Mouse (Mus musculus) T-cell, adult 2 months (primary cell): Measurements from ENCODE around the gene Acrbp.

Source experiments
- DNase-seq: peaks from one replicate; pipeline ENCODE4 v3.0.0; 2022; ENCODE audit warnings: low spot score

Gene Acrbp

DNA sequence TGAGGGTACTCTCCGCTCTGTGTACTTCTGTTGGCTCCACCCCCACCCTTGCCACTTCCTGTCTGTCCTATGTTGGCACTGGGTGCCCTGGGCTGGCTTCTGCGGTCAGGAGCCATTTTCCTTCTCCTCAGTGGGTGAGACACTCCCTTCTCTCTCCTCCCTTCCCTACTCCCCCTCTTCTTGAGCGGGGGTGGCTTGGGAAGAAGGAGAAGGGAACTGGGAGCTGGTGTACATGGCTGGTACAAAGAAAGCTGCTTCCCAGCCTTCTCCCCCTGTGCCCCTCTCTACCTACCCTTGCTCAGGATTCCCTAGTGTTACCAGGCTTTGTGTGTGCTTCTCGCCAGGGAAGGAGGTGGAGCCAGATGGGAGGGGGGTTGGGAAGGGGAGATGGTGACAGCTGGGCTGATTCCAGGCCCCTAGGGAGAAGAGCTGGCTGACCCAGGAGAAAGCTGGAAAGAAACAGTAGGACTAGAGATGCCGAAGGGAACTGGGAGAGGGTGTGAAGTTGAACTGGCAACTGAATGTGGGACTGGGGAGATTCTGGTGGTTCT lies 50.0 kb downstream of the Acrbp start:
- peak; percentile 80 for DNase-seq

DNA sequence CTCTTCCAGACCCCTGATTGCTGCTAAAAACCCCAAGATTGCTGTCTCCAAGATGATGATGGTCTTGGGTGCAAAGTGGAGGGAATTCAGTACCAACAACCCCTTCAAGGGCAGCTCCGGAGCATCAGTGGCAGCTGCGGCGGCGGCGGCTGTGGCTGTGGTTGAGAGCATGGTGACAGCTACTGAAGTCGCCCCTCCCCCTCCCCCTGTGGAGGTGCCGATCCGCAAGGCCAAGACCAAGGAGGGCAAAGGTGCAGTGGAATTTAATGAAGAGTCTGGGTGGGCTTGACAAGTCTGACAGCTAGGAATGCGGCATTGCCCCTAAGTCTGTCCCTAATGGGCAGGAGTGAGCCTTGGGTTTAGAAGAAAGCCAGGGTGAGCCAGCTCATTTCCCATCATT lies 52.0 kb downstream of the Acrbp start:
- DNase-seq = no peak

DNA sequence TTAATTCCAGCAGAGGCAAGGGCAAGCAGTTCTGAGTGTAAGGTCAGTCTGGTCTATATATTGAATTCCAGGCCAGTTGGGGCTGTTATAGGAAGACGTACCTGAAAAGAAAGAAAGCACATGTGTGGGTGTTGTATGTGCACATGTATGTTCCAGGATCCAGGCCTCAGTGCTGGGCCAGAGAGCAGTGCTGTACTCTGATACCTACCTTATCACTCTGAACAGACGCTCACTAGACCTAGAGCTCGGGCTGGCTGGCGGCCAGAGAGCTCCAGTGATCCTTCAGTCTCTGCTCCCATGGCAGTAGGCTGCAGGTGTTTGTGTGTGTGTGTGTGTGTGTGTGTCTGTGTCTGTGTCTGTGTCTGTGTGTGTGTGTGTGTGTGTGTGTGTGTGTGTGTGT lies 54.7 kb downstream of the Acrbp start:
- no peak for DNase-seq

DNA sequence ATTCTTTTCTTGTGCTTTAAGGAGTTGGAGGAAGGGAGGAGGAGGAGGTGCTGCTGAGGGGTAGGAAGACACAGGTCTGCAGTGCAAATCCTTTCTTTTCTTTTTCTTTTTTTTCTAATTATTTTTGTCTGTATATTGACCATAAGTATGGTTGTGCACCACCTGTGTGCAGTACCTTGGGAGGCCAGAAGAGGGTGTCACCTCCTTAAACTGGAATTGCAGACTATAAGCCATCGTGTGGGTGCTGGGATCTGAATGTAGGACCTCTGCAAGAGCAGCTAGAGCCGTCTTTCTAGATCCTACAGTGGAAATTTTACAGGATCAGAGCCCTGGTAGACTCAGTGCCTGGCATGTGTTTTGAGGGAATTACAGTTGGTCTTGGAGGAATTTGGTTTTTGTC lies 58.2 kb downstream of the Acrbp start:
- no peak for DNase-seq

DNA sequence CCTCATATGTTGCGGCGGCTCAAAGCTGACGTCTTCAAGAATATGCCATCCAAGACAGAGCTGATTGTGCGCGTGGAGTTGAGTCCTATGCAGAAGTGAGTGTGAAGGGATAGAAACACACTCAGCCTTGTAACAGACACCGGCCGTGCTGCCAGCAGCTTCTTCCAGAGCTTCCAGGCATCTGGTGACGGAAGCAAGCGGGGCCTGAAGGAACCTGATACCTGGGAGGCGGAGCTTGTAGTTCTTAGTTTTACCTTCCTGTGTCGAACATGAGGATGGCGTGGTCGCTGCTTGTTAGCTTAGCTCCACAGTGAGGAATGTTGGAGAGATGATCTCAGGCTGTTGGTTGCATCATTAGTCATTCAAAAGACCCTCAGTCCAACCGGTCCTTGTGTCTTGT lies 59.9 kb downstream of the Acrbp start:
- DNase-seq = no peak

DNA sequence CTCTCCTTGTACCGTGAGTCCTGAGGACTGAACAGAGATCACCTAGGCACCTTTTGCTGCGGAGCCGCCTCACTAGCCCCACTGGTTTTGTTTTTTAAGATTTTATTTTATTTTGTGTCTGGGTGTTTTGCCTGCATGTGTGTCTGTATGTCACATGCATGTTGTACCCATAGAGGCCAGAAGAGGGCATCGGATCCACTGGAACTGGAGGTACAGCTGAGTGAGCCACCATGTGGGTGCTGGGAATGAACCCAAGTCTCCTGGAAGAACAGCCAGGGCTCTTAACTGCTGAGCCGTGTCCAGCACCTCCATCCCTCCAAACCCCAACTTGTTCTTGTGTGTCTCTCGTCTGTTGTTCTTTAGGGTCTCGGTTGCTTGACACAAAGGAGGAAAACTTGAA lies 61.4 kb downstream of the Acrbp start:
- no peak for DNase-seq

DNA sequence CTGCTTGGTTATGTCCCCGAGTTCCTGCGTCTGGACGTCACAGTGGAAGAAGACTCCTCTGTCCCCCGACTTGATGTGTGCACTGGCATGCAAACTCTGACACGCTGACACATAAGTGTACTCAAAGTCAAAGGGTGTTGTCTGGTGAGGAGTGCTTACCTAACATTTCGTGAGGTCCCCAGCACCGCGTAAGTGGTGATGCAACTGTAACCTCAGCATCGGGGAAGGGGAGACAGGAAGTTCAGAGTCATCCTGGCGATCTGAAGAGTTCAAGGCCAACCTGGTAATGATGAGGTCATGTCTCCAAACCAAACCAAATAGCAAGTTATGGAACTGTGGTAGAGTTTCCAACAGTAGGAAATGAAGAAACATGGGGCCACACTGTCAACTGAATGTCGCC lies 63.1 kb downstream of the Acrbp start:
- DNase-seq = no peak
